Mouse (Mus musculus) monocyte, adult 2 months (primary cell): ENCODE data around the gene Dclre1b.

ENCODE experiments used
- DNase-seq, 2 experiments: peaks; one replicate each; pipeline ENCODE4 v3.0.0; 2022; ENCODE audit warnings: low spot score in 2 of 2, low read depth in 1 of 2

Dclre1b gene

DNA sequence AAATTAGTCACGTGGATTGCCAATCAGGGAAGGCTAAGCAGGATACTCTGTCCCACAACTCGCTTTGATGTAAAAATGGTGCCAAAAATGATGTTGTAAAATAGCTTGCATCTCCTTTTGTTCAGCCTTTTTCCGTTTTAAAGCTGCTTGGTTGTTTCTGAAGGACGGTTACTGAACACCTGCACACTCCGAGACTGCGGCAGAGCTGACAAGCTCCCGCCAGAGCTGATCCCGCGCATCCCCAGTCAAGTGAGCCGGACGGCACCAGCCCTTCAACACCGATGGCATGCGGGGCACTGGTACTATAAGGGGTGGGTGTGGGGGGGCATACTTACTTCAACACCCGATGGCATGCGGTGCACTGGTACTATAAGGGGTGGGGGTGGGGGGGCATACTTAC is 35.2 kb downstream of the Dclre1b start:
- DNase-seq: no peak

GRCm38 (mm10) chr3:103773508-103773907 is 35.7 kb downstream of the Dclre1b start:
- no peak for DNase-seq

DNA sequence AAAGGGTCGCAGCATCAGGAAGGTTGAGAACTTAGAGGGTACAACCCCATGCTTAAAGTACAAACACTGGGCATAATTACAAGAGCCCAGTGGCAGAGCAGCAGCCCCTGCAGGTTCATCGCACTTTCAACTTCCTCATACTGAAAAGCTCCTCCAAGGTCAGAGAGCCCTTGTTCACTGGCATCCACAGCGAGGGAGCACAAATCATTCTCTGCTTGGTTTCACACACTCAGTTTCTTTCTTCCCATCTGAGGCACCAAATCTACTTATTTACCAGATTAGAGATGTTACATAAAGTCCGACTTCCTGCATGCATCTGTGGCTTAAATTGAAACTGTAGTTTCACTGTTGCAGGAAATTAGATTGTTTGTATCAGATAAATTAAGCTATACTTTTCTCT is 36.4 kb downstream of the Dclre1b start:
- no peak for DNase-seq

- DNase-seq: no peak
These were observed 37.6 kb downstream of the Dclre1b start for GRCm38 (mm10) chr3:103771531-103772130.

- DNase-seq: no peak
These were observed 42.5 kb downstream of the Dclre1b start for GRCm38 (mm10) chr3:103766789-103767188.

- no peak for DNase-seq
These were observed 49.8 kb downstream of the Dclre1b start for GRCm38 (mm10) chr3:103759261-103759970.

DNA sequence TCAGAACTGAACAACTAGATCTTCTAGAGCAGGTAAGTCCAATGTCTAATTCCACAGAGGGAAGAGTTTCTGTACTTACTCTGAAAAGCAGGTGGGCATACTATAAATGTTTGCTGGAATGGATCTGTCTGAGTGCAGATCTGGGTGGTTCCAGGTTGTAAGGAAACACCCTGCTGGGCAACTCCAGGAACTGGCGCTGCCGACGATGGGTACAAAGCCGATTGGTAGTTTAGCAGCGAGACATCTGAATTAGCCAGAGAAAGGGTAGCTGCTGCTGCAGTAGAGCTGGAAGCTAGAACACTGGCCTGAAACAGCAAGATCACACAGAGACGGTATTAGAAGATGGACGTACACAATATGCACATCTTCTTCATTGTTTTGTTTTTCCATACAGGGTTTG is 50.8 kb downstream of the Dclre1b start:
- DNase-seq: no peak

- no peak for DNase-seq
These were observed 52.3 kb downstream of the Dclre1b start for GRCm38 (mm10) chr3:103756920-103757319.

- DNase-seq: no peak
These were observed 53.9 kb downstream of the Dclre1b start for GRCm38 (mm10) chr3:103755351-103755750.

DNA sequence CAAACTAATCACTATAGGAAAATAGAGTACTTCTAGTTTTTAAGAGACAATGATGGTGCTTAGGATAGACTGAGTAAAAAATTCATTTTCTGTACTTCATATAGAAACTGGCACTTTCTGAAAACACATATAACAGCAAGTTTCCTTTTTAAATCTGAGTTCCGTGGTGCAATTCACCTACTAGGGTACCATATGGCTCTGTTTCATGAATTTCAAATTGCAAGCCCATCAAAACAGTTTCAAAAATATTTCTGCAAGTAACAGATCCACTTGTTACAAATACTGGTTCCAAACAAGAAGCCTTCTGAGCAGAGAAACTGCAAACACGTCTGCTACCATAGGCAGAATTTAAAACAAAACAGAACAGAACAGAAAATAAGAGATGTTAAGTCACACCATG is 57.7 kb downstream of the Dclre1b start:
- no peak for DNase-seq
